Mouse (Mus musculus) kidney, postnatal 0 days (tissue): ENCODE data around the gene Serpinf2. TPM values are rescaled to one million over a fixed set of nuclear protein-coding genes. Genes with fewer than 3 reads are reported as not detected.

ENCODE experiments used
- ATAC-seq: fragments of 200-750 bp; cut with Nextera tagmentation; replicated peaks from 2 replicates; pipeline ENCODE4 v1.8.0; 2017; ENCODE audit warnings: low read depth, moderate number of reproducible peaks, moderate TSS enrichment, moderate library complexity; ENCODE audit not compliant: low FRiP score
- DNase-seq: peaks from one replicate; pipeline ENCODE4 v3.0.0-alpha.2; 2016; ENCODE audit warnings: low spot score
- H3K27ac ChIP-seq: fragments of 300-500 bp; sonication (generic); 2 replicates; pipeline ENCODE4 v1.5.1; 2014; ENCODE audit warnings: mild to moderate bottlenecking
- H3K27me3 ChIP-seq: fragments of 300-500 bp; sonication (generic); 2 replicates; pipeline ENCODE4 v1.6.1; 2014; ENCODE audit warnings: low read length, mixed read lengths; ENCODE audit not compliant: insufficient read depth
- H3K36me3 ChIP-seq: fragments of 300-500 bp; sonication (generic); 2 replicates; pipeline ENCODE4 v1.6.1; 2014; ENCODE audit warnings: low read length, mixed read lengths; ENCODE audit not compliant: insufficient read depth
- H3K4me1 ChIP-seq: fragments of 300-500 bp; sonication (generic); replicated peaks from 2 replicates; pipeline ENCODE4 v1.6.1; 2014; ENCODE audit warnings: antibody characterized with exemption, low read length, mixed read lengths; ENCODE audit not compliant: insufficient read depth
- H3K4me2 ChIP-seq: fragments of 300-500 bp; sonication (generic); 2 replicates; pipeline ENCODE4 v1.6.1; 2014; ENCODE audit warnings: mild to moderate bottlenecking, low read length, moderate library complexity, mixed read lengths
- H3K4me3 ChIP-seq: fragments of 300-500 bp; sonication (generic); replicated peaks from 2 replicates; pipeline ENCODE4 v1.5.1; 2014; ENCODE audit warnings: low read depth, low read length
- H3K9ac ChIP-seq: fragments of 300-500 bp; sonication (generic); 2 replicates; pipeline ENCODE4 v1.6.1; 2014; ENCODE audit warnings: low read depth, low read length
- H3K9me3 ChIP-seq: fragments of 300-500 bp; sonication (generic); replicated peaks from 2 replicates; pipeline ENCODE4 v1.6.1; 2016; ENCODE audit warnings: low read length, inconsistent platforms, mixed read lengths
- CTCF ChIP-seq: IDR thresholded peaks from 2 replicates; pipeline ENCODE4 v1.5.1; 2016; ENCODE audit warnings: antibody characterized with exemption, low read depth, mild to moderate bottlenecking, moderate library complexity
- WGBS: fragments of 180-500 bp; shearing (Covaris S2); extraction: QIAGEN DNeasy Blood & Tissue Kit; methylation state at CpG from one replicate; pipeline ENCODE4 v1.1.7; 2014; 5-methylcytosine and 5-hydroxymethylcytosine counted together
- polyA plus RNA-seq: library from polyadenylated mRNA; unstranded; fragments of >200 nt; fragmentation: Nextera tagmentation; extraction: Ambion mirVana; gene quantifications from 2 replicates; pipeline ENCODE4 v1.2.1, GENCODE M21; 2015

The Serpinf2 gene
- polyA plus RNA-seq, 1 experiment from 2014 or later: 45.2 TPM

DNA sequence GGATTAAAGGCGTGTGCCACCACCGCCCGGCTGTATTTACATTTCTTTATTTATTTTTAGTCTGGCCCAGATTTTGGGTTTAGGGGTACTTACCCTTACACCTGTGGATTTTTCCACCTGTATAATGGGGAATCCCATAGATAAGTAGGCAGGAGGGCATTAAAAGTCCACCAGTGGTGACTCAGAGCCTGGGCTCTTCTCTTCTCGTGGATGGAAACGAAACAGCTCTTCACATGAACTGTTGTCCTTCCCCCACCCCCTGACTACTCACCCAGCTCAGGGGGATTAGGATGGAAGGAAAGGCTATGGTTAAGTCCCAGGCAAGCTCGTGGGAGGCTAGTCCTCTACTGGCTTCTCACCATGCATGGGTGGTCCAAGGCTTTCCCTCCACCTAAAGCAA lies 25.0 kb upstream of the Serpinf2 start:
- no peak for TF ChIP-seq CTCF
- Histone ChIP-seq H3K4me2 (no peak overlapping the region), H3K4me3 (no peak overlapping the region), H3K27ac (no peak overlapping the region), H3K9ac (no peak overlapping the region), H3K4me1 (peaks cover 30% of the 10 kb centered on the region), H3K27me3 (no peaks in the 10 kb centered on the region), H3K36me3 (peaks cover 13% of the 10 kb centered on the region), H3K9me3 (no peaks in the 10 kb centered on the region)
- no peak for ATAC-seq
- WGBS: 86% methylated on average over 6 of the region's 6 CpGs
- no peak for DNase-seq

DNA sequence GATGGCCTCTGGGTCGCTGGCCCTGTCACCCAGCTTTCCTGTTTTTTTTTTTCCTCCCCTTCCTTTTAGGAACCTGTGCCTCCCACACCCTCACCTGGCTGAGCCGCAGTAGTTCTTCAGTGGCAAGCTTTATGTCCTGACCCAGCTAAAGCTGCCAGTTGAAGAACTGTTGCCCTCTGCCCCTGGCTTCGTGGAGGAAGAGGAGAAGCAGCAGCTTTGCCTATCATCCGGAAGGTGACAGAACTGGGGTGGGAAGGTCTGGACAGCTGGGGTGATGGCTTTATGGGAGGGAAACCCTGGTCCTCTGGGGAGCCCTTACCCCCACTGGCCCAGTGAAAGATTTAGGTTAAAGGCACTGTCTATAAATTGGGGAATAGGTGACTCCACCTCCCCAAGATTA lies 24.2 kb upstream of the Serpinf2 start:
- no peak for TF ChIP-seq CTCF
- Histone ChIP-seq H3K36me3 (peaks cover 13% of the 10 kb centered on the region), H3K27ac (0 out of 2 replicates have a peak overlapping the region, but pooled peaks have one; percentile 93), H3K4me3 (no peak overlapping the region), H3K9ac (no peak overlapping the region), H3K9me3 (no peaks in the 10 kb centered on the region), H3K4me2 (peak overlapping the region; percentile 84), H3K4me1 (peaks cover 33% of the 10 kb centered on the region), H3K27me3 (no peaks in the 10 kb centered on the region)
- no peak for ATAC-seq
- DNase-seq: no peak
- 31% methylated on average over 4 of the region's 4 CpGs for WGBS

DNA sequence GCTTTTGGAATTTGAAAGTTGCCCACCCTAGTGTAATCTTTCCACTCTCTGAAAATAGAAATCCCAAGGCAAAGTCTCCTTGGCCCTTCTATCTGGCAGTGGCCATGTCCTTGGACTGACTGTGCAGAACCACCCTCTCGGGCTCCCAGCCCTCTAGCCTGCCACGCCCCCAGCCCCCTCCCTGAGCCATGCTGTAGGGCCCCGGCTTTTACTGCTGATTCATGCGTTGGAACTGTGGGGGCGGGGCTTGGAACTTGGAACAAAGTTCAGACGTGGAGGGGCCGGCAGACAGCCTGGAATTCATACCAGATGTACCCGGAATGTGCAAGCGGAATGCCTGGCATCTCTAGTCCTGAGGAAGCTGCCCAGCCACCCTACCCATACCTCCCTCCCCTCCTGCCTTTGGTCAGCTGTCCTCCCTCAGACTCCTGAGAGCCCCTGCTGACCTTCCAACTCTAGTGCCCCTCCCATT lies 23.5 kb upstream of the Serpinf2 start:
- H3K4me3 ChIP-seq: peak overlapping the region; percentile 67
- H3K9me3 ChIP-seq: no peaks in the 10 kb centered on the region
- 0% methylated on average over 9 of the region's 9 CpGs for WGBS
- H3K36me3 ChIP-seq: peaks cover 13% of the 10 kb centered on the region
- ATAC-seq: peak; percentile 44
- no peak for TF ChIP-seq CTCF
- peak overlapping the region; percentile 79 for H3K9ac ChIP-seq
- peak overlapping the region; percentile 84 for H3K4me2 ChIP-seq
- H3K4me1 ChIP-seq: peaks cover 27% of the 10 kb centered on the region
- no peaks in the 10 kb centered on the region for H3K27me3 ChIP-seq
- peak overlapping the region; percentile 93 for H3K27ac ChIP-seq
- DNase-seq: peak; percentile 92

DNA sequence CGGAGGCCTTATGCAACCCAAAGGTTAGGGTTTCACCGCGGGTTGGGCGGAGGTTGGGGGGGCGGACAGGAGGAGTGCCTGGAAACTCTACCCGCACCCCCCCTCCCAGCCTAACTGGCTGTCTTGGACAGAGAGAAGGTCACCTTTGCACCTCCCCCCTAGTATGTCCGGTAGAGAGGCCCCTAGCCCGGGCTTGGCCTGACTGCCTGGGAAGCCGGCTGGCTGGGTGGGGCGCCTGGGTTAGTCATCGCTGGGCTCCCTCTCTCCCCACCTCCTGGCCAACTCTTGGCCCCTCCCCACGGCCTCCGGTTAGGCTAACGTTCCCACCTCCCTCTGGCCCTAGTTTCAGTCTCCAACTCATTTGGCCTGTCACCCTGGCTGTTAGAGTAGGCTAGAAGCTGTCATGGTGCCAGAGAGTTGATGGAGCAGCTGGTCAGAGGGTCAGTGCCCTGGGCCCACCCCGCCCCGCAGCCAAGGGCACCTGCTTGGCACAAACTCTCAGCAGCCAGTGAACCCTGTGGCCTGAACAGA lies 22.9 kb upstream of the Serpinf2 start:
- Histone ChIP-seq H3K9me3 (no peaks in the 10 kb centered on the region), H3K4me3 (peak overlapping the region; percentile 67), H3K27me3 (no peaks in the 10 kb centered on the region), H3K4me2 (peak overlapping the region; percentile 84), H3K9ac (peak overlapping the region; percentile 79), H3K27ac (peak overlapping the region; percentile 93), H3K36me3 (peaks cover 13% of the 10 kb centered on the region), H3K4me1 (peaks cover 23% of the 10 kb centered on the region)
- TF ChIP-seq CTCF: no peak
- WGBS: 2% methylated on average over 14 of the region's 16 CpGs
- DNase-seq (peak; percentile 61), ATAC-seq (peak; percentile 27)

DNA sequence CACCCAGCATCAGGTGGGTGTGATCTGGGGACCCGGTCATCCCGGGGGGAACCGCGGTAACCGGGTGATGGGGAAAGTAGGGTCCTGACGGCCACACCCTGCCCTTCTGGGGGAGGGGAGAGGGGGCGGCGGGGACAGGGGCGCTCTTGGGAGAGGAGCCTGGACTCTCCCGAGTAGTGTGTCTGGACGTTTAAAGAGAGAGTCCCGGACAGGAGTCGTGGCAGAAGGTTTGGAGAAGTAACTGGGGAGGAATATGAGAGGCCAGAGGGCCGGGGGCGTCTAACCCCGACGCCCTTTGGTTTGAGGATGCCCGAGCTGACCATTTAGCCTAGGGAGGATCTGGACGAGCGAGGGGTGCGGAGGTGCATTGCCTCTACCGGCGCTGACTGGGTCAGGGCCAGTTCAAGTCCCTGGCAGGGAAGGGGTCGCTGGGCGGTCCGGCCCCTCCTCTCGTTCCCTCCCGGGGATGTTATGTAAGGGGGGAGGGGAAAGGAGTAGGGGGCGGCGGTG lies 22.4 kb upstream of the Serpinf2 start:
- H3K9ac ChIP-seq: peak overlapping the region; percentile 79
- peak; percentile 8 for DNase-seq
- H3K9me3 ChIP-seq: no peaks in the 10 kb centered on the region
- H3K4me2 ChIP-seq: peak overlapping the region; percentile 84
- peak; percentile 0; the same call in 1 of the 2 replicates for ATAC-seq
- H3K4me1 ChIP-seq: peaks cover 20% of the 10 kb centered on the region
- peak overlapping the region; percentile 67 for H3K4me3 ChIP-seq
- under 1% methylated on average over 28 of the region's 30 CpGs for WGBS
- H3K27ac ChIP-seq: peak overlapping the region; percentile 93
- no peak for TF ChIP-seq CTCF
- peaks cover 13% of the 10 kb centered on the region for H3K36me3 ChIP-seq
- no peaks in the 10 kb centered on the region for H3K27me3 ChIP-seq

DNA sequence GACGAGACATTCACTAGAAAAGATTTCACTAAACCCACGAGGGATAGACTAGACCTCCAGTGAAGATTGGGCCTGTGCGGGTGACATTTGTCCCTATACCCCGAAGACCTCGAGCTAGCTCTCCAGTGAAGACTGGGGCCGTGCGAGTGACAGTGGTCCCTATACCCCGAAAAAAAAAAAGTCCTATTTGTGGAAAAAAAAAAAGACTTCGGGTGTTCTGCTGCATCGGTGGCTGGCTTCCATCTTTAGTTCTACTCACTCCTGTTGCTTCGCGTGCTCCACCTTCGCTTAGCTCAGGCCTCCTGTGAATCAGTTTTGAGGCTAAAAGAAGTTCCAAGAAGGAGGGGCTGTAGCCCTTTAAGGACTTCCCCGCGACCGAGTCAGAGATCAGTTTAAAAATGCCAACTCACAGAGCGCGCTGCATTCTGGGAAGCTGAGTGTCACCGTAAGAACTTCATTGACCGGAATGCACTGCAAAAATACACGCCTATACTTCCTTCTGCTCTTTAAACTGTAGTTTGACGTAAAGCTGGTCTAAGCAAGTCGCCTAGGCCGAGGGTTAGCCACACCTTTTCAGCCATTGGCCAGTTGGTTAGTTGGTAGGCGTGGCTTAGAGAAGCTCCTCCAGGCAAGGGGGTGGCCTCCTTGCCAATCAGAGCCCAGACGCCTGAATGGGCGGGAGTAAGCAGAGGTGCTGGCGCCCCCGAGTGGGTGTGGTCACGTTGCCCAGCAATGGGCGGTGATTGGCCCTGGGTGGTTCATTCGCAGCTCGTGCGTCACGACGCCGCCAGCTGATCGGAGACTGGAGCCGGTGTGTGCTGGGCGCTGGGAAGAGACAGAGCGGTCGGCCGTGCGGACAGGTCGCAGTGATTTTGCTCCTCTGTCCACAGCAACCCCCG lies 21.7 kb upstream of the Serpinf2 start, which contains the start of gene Tlcd2:
Tlcd2 (plus strand) TSS at position 872 of the 899 bp plus-strand sequence.
- Histone ChIP-seq H3K9ac (peak within 1 kb of the TSS; percentile 79), H3K4me1 (peaks cover 20% of the 10 kb centered on the region), H3K36me3 (peaks cover 13% of the 10 kb centered on the region), H3K9me3 (no peaks in the 10 kb centered on the region), H3K27me3 (no peaks in the 10 kb centered on the region), H3K4me3 (peak within 1 kb of the TSS; percentile 67), H3K4me2 (peak within 1 kb of the TSS; percentile 84), H3K27ac (peak within 1 kb of the TSS; percentile 95)
- peak; percentile 100 for DNase-seq
- peak; percentile 91 for ATAC-seq
- WGBS: under 1% methylated on average over 46 of the region's 46 CpGs
- peak; percentile 42; the same call in 1 of the 2 replicates for TF ChIP-seq CTCF
